Mouse (Mus musculus) CD4-positive, CD25-positive, alpha-beta regulatory T cell, adult 4 months (primary cell): ENCODE data around the gene Padi3. TPM values are rescaled to one million over a fixed set of nuclear protein-coding genes. Genes with fewer than 3 reads are reported as not detected.

Experiments
- polyA plus RNA-seq, 2 experiments: library from polyadenylated mRNA; unstranded; fragments of 100-300 nt; shearing (Covaris generic); gene quantifications; one replicate each; pipeline ENCODE4 v1.2.1; 2017

Padi3 gene
- polyA plus RNA-seq, 2 experiments from 2014 or later: 0.15 to 0.32 TPM

Other genes starting within 250 kb of the Padi3 start
- gene Arhgef10l, start 144.6 kb downstream of the Padi3 start, polyA plus RNA-seq: under 1 TPM in 1 of 2 experiments, not detected in 1; 0.16 TPM
- gene Rcc2, start 110.1 kb downstream of the Padi3 start, polyA plus RNA-seq: 10 to 100 TPM; 18.7 to 20.4 TPM
- gene Padi6, start 68.0 kb downstream of the Padi3 start, polyA plus RNA-seq: not detected
- gene Padi4, start 36.4 kb downstream of the Padi3 start, polyA plus RNA-seq: under 1 TPM; 0.30 to 0.85 TPM
- under 1 TPM; 0.61 to 0.63 TPM for gene Padi1, start 35.1 kb upstream of the Padi3 start, polyA plus RNA-seq
- 10 to 100 TPM; 11.4 to 13.8 TPM for gene Padi2, start 95.7 kb upstream of the Padi3 start, polyA plus RNA-seq
- 100 to 1,000 TPM; 250 to 293 TPM for gene Sdhb, start 150.6 kb upstream of the Padi3 start, polyA plus RNA-seq
- gene Atp13a2, start 176.2 kb upstream of the Padi3 start, polyA plus RNA-seq: 1 to 10 TPM; 4.0 to 5.9 TPM
- gene Mfap2, start 199.8 kb upstream of the Padi3 start, polyA plus RNA-seq: not detected
- gene Crocc, start 249.9 kb upstream of the Padi3 start, polyA plus RNA-seq: 1 to 10 TPM in 1 of 2 experiments, not detected in 1; 1.4 TPM